Mouse (Mus musculus) T-helper 2 cell (primary cell): ENCODE data around the gene St6galnac3.

Experiments used
- in situ Hi-C: fragments of 300-600 bp; cut with MboI, MseI; formaldehyde crosslinking; loops from one replicate; pipeline ENCODE4 v1.15.1; 2025; ENCODE audit warnings: high pct_unique_total_duplicates

St6galnac3 gene

DNA sequence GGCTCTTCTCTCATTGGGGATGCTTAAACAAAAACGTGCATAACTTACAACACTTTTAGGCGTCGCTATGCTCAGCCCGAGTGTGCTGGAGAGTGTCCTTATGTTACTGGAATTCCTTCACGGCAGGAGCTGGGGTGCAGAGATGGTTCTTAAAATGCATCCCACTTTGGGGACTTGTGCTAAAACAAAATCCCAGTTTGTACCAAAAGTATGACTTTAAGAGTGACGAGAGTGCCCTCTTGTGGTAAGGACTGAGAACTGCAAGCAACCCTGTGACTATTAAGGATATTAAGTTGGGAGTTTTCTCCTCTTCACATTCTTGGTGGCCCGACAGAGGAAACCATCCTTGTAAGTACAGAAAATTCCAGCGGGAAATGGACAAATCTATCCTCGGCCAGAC lies 69.9 kb downstream of the St6galnac3 start:
- in situ Hi-C loops: no loop called here

GRCm38 (mm10) chr3:153652850-153653249 lies 72.1 kb downstream of the St6galnac3 start:
- in situ Hi-C loops: no loop called here

GRCm38 (mm10) chr3:153648713-153649112 lies 76.3 kb downstream of the St6galnac3 start:
- in situ Hi-C loops: no loop called here

- in situ Hi-C loops: no loop called here
Measured at GRCm38 (mm10) chr3:153645803-153646202, 79.2 kb downstream of the St6galnac3 start.

- in situ Hi-C loops: no loop called here
Measured at GRCm38 (mm10) chr3:153643822-153644519, 81.0 kb downstream of the St6galnac3 start.

DNA sequence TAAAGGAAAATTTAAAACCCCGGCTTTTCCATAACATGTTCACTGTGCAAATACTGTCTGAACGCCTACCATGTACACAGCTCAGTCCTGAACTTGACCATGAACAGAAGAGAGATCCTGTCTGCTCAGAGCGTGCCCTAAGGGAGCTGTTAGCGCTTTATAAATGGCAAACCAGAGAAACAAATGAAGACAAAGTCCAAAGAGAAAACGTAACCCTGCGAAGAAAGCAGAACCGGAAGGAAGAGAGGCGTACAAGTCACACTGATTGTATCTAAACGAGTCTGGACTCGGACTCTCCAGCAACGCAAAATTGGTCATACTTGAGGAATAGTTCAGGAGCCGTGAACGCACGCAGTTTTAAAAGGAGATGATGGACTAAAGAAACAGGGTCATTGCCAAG lies 82.1 kb downstream of the St6galnac3 start:
- in situ Hi-C loops: no loop called here

GRCm38 (mm10) chr3:153641805-153642204 lies 83.2 kb downstream of the St6galnac3 start:
- in situ Hi-C loops: no loop called here

DNA sequence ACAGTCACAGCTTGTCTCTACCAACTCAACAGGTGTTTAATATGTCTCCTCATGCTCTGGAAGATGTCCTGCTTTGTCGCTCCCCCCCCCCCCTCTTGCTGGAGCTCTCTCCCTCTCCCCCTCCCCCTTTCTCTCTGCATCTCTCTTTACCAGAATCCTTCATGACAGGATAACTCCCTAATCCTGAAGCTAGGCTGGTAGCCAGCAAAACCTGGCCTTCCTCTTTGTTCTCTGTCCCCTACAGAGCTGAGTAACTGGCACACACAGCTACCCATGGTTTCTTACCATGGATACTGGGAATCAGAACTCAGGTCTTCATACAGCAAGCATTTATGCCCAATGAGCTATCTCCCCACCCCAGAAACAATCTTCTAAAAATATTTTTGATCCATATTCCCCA lies 87.6 kb downstream of the St6galnac3 start:
- in situ Hi-C loops: no loop called here

GRCm38 (mm10) chr3:153636804-153637153 lies 88.2 kb downstream of the St6galnac3 start:
- in situ Hi-C loops: no loop called here

GRCm38 (mm10) chr3:153636094-153636803 lies 88.7 kb downstream of the St6galnac3 start:
- in situ Hi-C loops: no loop called here

- in situ Hi-C loops: no loop called here
Measured at GRCm38 (mm10) chr3:153631988-153632672, 92.8 kb downstream of the St6galnac3 start.

DNA sequence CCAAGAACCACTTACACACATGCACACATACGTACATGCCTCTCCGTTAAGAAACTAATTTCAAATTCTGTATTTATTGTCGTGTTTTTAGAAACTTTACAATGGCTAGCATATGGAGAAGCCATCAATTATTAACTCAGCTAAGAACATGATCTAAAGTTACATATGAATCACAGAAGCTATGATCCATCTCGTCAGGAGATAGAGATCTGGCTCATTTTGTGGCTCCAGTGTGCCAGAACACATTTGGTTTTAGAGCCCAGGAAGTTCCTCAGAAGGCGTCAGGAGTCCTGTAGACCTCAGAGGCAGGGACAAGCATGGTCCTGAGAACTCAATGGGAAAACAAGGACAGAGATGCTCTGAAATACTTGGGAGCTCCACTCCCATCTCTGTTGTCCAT lies 98.7 kb downstream of the St6galnac3 start:
- in situ Hi-C loops: no loop called here

- in situ Hi-C loops: no loop called here
Measured at GRCm38 (mm10) chr3:153618976-153619375, 106.0 kb downstream of the St6galnac3 start.

DNA sequence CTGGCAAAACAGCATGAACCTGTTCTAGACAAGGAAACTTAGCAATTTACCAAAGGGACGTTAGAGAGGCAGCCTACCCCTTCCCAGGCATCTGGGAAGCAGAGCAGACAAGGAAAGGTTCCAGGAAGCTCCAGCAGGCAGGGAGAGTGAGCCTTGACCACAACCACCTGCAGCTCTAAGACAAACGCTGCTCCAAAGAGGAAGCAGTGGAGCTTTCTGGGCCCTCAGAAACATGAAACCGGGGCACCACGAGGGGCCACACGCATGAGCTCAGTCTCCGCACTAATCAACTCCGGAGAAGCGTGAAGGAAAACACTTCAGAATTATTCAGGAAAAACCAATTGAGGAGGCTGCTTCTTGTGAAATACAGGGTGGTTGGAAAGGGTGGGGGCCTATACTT lies 108.1 kb downstream of the St6galnac3 start:
- in situ Hi-C loops: no loop called here

DNA sequence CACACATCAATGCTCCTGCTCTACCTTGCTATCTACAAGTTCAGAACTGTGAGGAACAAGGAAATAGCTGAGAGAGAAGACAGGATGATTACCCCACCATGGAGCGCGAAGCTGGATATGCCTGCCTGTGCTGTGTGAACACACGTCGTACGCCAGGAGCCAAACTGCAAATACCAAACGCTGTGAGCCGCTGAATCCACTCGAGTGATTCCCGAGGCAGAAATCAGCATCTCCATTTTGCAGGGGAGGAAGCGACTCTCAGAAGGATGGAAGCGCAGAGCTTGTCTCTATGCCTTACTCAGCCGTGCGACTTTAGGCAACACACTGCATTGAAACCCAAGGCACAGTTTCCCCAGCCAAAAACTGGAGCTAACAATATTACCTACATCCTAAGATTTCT lies 114.7 kb downstream of the St6galnac3 start:
- in situ Hi-C loops: no loop called here

DNA sequence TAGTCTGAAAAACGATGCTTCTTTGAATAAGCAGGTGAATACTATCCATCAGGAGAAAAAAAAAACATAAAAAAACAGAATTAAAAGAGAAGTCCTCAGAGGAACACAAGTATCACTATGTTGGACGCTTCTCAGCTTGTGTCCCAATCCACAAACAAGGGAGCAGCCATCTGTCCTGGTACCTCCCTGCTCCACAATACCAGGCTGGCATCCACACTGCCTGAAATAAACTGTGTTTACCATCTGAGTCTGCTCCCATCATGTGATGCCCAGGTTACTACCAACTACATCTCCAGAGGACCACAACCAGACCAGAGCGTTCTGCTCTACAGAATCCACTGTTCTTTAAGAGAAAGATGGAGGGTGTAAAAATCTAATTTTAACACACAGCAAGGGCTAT lies 118.6 kb downstream of the St6galnac3 start:
- in situ Hi-C loops: no loop called here

DNA sequence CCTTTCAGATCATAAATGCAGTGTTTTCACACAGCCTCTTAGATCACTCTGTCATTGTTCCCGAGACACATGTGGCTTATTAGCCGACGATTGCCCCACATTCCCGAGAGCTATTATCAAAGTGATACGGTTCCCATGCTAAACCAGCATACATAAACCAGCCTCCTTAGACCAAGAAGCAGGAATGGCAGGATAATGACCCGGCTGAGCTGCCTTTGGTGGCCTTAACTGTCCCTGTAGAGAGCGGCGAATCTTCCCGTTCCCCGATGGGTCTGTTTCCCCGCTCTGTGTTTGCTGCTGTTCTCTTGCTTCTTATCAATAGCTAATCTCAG lies 119.2 kb downstream of the St6galnac3 start:
- in situ Hi-C loops: no loop called here

DNA sequence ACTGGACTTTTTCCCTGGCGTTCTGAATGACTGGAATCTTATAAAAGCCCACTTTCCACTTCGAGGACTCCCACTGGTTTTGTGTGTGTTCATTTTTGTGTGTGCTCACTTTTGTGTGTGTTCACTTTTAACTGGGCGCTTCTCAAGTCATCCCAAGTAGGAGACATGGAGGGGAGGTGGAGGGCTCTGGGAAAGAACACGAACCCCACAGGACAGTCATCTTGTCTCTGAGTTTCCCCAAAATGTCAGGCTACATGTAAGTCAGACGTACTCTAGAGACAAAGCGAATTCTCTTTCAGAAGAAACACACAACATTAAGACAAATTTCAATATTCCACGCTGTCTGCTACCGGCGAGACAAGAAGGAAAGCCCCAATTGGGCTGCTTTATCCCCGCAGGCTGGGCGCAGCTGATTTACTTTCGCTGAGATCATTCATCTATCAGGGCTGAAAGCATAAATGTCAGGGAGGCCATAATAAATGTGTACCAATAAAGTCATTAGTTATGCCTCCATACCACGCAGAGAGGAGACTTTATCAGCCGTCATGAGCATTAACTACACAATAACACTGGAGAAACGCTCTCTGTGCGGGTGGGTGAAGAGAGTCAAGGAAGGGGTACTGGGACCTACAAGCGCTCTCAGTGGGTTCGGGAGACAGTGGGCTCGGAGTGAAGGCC lies 119.7 kb downstream of the St6galnac3 start:
- in situ Hi-C loops: no loop called here

DNA sequence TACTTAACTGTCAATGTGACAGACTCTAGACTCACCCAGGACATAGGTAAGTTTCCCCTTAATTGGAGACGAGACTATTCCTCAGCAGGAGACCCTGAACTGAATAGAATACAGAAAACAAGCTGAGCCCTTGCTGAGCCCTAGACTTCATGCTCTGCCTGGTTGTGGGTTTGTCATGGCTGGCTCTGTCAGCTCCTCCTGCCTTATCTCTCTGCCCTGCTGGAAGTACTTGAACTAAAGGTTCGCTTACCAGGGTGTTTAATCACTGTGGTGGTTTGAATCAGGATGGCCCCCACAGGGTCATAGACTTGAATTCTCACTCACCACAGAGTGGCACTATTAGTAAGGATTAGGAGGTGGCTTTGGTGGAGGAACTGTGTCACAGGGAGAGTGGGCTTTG lies 125.8 kb downstream of the St6galnac3 start:
- in situ Hi-C loops: no loop called here

DNA sequence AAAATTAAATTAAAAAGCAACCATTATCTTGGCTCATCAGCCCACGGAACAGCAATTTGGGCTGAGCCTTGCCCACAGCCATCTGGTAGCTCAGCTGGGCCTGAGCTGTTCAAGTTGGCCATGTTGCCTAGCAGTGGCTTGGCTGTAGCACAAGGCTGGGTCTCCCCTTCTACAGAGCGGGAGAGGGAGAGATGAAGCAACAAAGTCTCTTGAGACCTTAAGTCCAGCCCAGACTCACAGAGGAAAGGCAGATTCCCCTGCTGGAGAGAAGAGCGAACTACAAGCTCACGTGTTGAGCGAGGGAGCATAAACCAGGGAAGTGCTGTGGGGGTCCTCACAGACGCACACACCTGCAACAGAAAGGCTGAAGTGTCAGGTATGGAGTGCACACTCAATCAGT lies 126.3 kb downstream of the St6galnac3 start:
- in situ Hi-C loops: no loop called here

- in situ Hi-C loops: no loop called here
Measured at GRCm38 (mm10) chr3:153594531-153594930, 130.4 kb downstream of the St6galnac3 start.

DNA sequence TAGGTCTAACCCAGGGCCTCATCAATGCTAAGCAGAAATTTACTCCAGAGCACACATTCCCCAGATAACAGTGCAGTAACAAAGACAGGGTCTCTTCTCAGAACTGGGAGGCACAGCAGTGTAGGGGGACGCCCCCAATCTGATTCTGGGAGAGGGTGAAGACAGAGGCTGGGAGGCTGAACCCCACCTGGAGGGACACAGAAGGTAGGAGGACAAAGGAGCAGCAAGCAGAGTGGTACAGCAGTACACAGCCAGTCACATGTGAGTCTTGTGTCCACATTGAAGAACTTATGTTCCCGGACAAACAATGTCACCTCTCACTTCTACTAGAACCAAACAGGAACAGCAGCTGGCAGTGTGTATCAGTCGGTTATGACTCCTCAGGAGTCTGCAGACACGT lies 131.0 kb downstream of the St6galnac3 start:
- in situ Hi-C loops: no loop called here
